Mouse (Mus musculus) bone marrow, adult 2 months (tissue): ENCODE results near the gene Slc22a15. TPM values are rescaled to one million over a fixed set of nuclear protein-coding genes. Genes with fewer than 3 reads are reported as not detected.

Experiments
- H3K27ac ChIP-seq: fragments of 200-500 bp; 2 replicates; pipeline ENCODE4 v1.5.1; 2012; ENCODE audit warnings: low read depth, mild to moderate bottlenecking, control low read depth, inconsistent platforms, low read length; ENCODE audit not compliant: control insufficient read depth, poor library complexity, insufficient read depth
- H3K4me1 ChIP-seq: fragments of 200-500 bp; 2 replicates; pipeline ENCODE4 v1.6.1; 2011; ENCODE audit warnings: low read length; ENCODE audit not compliant: control insufficient read depth, insufficient read depth
- H3K4me3 ChIP-seq: fragments of 200-500 bp; replicated peaks from 2 replicates; pipeline ENCODE3; 2011; ENCODE audit warnings: mild to moderate bottlenecking, low read depth, low read length, control low read depth; ENCODE audit not compliant: control insufficient read depth
- CTCF ChIP-seq: fragments of 200-500 bp; IDR thresholded peaks from 2 replicates; pipeline ENCODE4 v1.5.1; 2011; ENCODE audit warnings: low read length, control low read depth; ENCODE audit not compliant: control insufficient read depth, insufficient read depth
- POLR2A ChIP-seq: fragments of 200-500 bp; IDR thresholded peaks from 2 replicates; pipeline ENCODE4 v1.6.1; 2011; ENCODE audit warnings: low read depth, mild to moderate bottlenecking, control low read depth, low read length, borderline replicate concordance; ENCODE audit not compliant: control insufficient read depth
- WGBS: fragments of 180-500 bp; shearing (Covaris S2); methylation state at CpG from one replicate; pipeline ENCODE4 v1.1.7; 2018; 5-methylcytosine and 5-hydroxymethylcytosine counted together
- polyA plus RNA-seq: library from polyadenylated mRNA; stranded (reverse); fragments of >200 nt; gene quantifications from 2 replicates; pipeline ENCODE4 v1.2.4, GENCODE M21; 2011; ENCODE audit warnings: low replicate concordance; ENCODE audit not compliant: missing spikeins, insufficient read depth, insufficient read length

The Slc22a15 gene
- polyA plus RNA-seq, 1 experiment: 19.1 TPM

DNA sequence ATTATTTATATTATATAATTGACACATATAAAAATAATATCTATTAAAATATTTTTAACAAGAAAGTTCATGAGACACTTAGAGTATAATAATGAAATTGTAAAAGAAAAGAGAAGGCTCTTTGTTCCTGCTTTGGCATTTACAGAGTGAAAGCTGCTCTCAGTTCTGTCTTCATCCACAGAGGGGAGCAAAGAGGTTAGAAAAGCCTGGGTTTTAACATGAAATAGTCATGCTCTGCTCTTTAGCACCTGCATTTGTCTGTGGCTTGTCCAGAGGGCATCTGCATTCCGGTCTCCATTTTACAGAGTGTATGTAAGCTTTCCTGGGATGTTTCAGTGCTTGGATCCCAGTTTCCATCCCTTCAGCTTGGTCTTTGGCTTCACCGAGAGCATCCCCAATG is 28.3 kb upstream of the Slc22a15 start:
- no peak for TF ChIP-seq CTCF
- no peak for TF ChIP-seq POLR2A
- H3K4me1 ChIP-seq: peaks cover 3% of the 10 kb centered on the region; the same call in 1 of the 2 replicates
- 88% methylated on average over 2 of the region's 2 CpGs for WGBS
- no peak overlapping the region for H3K4me3 ChIP-seq
- no peak overlapping the region for H3K27ac ChIP-seq

DNA sequence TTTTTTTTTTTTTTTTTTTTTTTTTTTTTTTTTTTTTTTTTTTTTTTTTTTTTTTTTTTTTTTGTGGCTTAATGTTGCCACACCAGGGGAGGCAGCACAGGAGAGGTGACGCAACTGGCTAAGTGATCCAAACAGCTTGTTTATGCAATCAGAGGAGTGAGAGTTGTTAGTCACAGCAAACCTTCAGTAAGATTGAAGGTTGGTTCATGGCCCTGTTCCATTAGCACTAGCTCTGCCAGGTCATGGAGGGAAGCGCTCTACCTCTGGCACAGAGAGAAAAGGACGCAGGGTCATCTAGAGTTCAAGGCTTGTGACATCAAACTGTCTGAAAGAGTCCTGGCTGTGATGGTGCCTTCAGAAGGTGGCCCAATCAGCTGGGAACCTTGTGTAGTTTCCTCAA is 24.3 kb upstream of the Slc22a15 start:
- TF ChIP-seq POLR2A (no peak), CTCF (no peak)
- Histone ChIP-seq H3K4me1 (peaks cover 10% of the 10 kb centered on the region), H3K4me3 (no peak overlapping the region), H3K27ac (peak overlapping the region; percentile 64)
- WGBS: 34% methylated on average over 3 of the region's 3 CpGs

DNA sequence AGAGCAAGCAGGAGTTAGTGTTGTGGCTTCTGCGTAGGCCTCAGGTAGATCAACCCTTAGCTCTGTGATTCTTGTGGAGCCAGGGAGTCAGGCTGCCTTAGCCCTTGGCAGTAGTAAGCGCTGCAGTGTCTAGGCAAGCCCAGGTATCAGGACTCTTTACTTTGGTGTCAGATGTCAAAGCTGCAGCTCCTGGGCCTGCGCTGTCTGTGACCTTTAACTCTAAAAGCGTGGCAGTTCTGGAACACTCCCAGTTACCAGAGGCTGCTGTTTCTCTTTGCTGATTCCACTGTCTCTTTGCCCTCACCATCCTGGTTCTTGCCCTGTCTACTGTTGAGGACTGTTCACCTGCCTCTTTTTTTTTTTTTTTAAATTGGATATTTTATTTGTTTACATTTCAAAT is 23.0 kb upstream of the Slc22a15 start:
- Histone ChIP-seq H3K4me3 (no peak overlapping the region), H3K4me1 (peaks cover 10% of the 10 kb centered on the region), H3K27ac (no peak overlapping the region)
- TF ChIP-seq POLR2A: no peak
- TF ChIP-seq CTCF: no peak
- 91% methylated on average over 4 of the region's 4 CpGs for WGBS

DNA sequence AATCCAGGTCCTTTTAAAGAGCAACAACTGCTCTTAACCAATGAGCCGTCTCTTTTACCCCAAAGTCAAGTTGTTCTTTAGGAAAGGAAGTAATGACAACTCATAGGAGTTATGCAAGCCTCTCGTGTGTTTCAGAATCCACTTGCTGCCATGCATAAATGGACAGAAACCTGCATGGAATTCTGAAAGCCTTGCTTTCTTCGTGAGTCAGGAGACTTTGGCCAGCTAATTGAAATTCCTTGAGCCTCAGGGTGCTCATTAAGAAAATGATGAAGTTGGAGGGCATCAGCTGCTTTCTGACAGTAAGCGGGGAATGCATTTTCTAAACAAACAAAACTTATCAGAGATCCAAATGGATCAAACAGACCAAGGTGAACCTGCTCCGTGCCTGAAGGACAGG is 21.0 kb upstream of the Slc22a15 start:
- 59% methylated on average over 5 of the region's 5 CpGs for WGBS
- Histone ChIP-seq H3K4me3 (no peak overlapping the region), H3K27ac (peak overlapping the region; percentile 47; the same call in 1 of the 2 replicates), H3K4me1 (peaks cover 10% of the 10 kb centered on the region)
- no peak for TF ChIP-seq POLR2A
- TF ChIP-seq CTCF: no peak

DNA sequence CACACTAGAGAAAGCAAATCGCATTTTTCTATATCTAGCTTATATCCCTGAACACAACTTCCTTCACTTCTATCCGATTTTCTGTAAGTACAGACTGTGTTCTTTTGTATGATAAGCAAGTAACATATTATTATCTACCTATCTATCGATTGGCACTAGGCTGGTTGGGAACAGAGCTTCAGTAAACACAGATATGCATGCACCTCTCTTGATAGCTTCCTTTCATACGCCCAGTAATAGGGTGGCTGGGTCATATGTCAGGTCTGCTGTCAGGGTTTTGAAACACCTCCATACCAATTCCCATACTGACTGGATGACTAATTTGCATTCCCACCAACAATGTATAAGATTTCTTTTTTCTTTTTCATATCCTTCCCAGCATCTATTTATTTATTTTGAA is 16.2 kb upstream of the Slc22a15 start:
- Histone ChIP-seq H3K27ac (no peak overlapping the region), H3K4me3 (no peak overlapping the region), H3K4me1 (peaks cover 5% of the 10 kb centered on the region)
- 53% methylated on average over 4 of the region's 4 CpGs for WGBS
- no peak for TF ChIP-seq POLR2A
- no peak for TF ChIP-seq CTCF

DNA sequence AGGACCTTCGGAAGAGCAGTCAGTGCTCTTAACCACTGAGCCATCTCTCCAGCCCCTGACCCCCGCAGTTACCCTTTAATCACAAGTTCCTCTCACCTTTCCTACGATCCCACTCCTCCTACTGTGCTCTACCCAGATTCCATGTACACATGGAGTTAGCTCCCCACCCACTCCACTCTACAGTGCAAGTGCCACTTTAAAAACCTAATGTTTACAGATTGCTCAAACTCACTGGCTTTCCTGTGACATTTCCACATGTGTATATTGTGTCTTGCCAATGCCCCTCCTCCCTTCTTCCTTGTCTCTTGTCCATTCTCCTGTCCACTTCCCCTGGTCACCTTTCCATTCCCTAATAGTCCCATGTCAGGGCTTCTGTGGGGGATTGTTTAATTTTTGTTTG is 15.6 kb upstream of the Slc22a15 start:
- Histone ChIP-seq H3K27ac (peak overlapping the region; percentile 4; the same call in 1 of the 2 replicates), H3K4me1 (peaks cover 3% of the 10 kb centered on the region), H3K4me3 (no peak overlapping the region)
- TF ChIP-seq CTCF: no peak
- WGBS: 75% methylated on average over 3 of the region's 3 CpGs

DNA sequence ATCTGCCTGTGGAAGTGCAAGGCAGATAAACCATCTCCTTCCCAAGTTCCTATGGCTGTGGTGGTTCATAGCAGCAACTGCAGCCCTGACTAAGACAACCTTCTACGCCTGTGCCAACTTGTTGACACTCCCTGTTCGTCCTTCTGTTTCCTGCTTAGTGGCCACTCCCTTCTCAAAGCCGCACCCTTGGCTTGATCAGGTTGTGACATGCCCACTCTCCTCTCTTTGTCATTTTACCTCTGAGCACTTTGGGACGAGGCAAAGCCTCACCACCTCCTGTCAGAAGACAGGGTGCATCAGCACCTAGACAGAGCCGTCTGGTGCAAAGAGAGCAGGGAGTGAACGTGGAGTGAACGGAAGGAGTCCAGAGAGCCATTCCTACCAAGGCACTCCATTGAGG is 14.9 kb upstream of the Slc22a15 start:
- H3K4me1 ChIP-seq: peaks cover 2% of the 10 kb centered on the region; the same call in 1 of the 2 replicates
- peak overlapping the region; percentile 80 for H3K27ac ChIP-seq
- peak overlapping the region; percentile 4 for H3K4me3 ChIP-seq
- TF ChIP-seq POLR2A: no peak
- TF ChIP-seq CTCF: no peak
- WGBS: 29% methylated on average over 7 of the region's 7 CpGs

DNA sequence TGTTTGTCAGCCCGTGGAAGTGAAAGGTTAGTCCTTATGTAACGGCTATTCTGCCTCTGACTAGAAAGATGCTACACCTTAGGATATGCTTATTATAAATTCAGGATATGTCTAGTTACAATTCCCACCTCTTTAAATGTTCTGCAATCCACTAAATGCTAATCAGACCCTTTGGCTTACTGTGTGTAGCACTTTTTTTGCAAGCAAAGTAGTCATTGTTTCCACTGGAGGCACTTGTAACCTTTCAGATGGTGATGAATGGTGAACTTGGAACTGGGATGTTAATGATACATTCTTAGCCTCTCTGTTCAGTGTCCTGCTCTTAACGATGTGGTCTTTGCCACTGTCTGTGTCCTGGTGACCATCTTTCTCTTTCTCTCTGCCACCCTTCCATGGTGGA is 12.1 kb upstream of the Slc22a15 start:
- H3K27ac ChIP-seq: no peak overlapping the region
- no peaks in the 10 kb centered on the region; the same call in 1 of the 2 replicates for H3K4me1 ChIP-seq
- TF ChIP-seq POLR2A (no peak), CTCF (no peak)
- H3K4me3 ChIP-seq: no peak overlapping the region
- WGBS: 75% methylated on average over 3 of the region's 3 CpGs

DNA sequence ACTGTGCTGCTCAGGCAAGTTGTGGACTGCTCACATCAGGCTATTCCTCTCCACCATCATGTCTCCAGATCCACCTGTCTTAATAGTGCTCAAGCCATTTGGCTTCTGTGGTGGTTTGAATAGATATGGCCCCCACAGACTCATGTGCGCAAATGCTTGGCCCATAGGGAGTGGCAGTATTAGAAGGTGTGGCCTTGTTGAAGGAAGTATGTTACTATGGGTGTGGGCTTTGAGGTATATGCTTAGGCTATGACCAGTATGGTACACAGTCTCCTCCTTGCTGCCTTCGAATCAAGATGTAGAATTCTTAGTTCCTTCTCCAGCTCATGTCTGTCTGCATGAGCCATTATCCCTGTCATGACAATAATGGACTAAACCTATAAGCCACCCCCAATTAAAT is 9.6 kb upstream of the Slc22a15 start:
- WGBS: 79% methylated on average over 2 of the region's 2 CpGs
- H3K4me1 ChIP-seq: no peaks in the 10 kb centered on the region
- no peak for TF ChIP-seq POLR2A
- TF ChIP-seq CTCF: no peak
- H3K27ac ChIP-seq: no peak overlapping the region
- no peak overlapping the region for H3K4me3 ChIP-seq
